Mouse (Mus musculus) small intestine, adult 2 months (tissue): Measurements from ENCODE around the gene Ntm.

ENCODE experiments used
- CTCF ChIP-seq: fragments of 200-500 bp; IDR thresholded peaks from 2 replicates; pipeline ENCODE4 v1.5.1; 2012; ENCODE audit warnings: low read depth, mild to moderate bottlenecking, control low read depth, inconsistent platforms, low read length, moderate library complexity, mixed read lengths; ENCODE audit not compliant: insufficient replicate concordance, insufficient read length; ENCODE audit errors: extremely low read depth
- POLR2A ChIP-seq: fragments of 200-500 bp; IDR thresholded peaks from 2 replicates; pipeline ENCODE4 v1.6.1; 2012; ENCODE audit warnings: low read depth, mild to moderate bottlenecking, control low read depth, inconsistent platforms, low read length, moderate library complexity

DNA sequence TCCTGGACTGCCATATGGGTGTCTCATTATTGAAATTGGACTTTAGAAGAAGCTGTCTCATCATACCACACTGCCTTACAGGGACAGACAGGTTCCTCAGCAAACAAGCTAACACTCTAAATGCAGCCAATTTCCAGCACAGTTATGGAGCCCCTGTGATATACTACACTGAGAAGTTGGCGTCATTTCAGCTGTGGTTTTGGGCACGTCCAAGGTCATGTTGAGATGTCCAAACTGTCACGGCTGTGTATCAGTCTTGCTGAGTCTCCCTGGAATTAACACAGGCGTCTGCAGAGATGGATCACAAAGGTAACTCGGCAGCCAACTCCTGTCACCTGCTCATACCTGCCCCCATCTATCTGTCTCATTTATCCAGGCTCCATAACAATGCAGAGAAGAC is 779.9 kb downstream of the Ntm start:
- no peak for TF ChIP-seq POLR2A
- TF ChIP-seq CTCF = no peak
